Mouse (Mus musculus): ENCODE measurements around the gene Vmn2r39.
"Not testable (repeated sequence)": the region's sequence is repeated elsewhere in the genome, so short reads cannot be mapped to it uniquely, and the experiment has no call there.

Vmn2r39 gene

GRCm38 (mm10) chr7:9030698-9031097 is at the start of gene Vmn2r39:
TSS of gene Vmn2r39 (minus strand) at chr7:9030798.
- not testable (repeated sequence) for DNase-seq

GRCm38 (mm10) chr7:9065353-9065752 is 34.8 kb upstream of the Vmn2r39 start:
- not testable (repeated sequence) for DNase-seq
